Mouse (Mus musculus): Measurements from ENCODE around the gene Irx4.

GRCm38 (mm10) chr13:73270451-73271081 is 10.3 kb downstream of the Irx4 start:
- TF ChIP-seq CTCF (IDR thresholded peaks at IDR 0.05; ENCODE audit: extremely low read depth, insufficient read depth, low read length), result no peak
- TF ChIP-seq POLR2A (IDR thresholded peaks at IDR 0.05; ENCODE audit: extremely low read depth, insufficient read depth, low read length), result no peak

Data from cortical plate, adult 2 months (tissue).